Mouse (Mus musculus): ENCODE results near the gene Adipor2.

Gene Adipor2

DNA sequence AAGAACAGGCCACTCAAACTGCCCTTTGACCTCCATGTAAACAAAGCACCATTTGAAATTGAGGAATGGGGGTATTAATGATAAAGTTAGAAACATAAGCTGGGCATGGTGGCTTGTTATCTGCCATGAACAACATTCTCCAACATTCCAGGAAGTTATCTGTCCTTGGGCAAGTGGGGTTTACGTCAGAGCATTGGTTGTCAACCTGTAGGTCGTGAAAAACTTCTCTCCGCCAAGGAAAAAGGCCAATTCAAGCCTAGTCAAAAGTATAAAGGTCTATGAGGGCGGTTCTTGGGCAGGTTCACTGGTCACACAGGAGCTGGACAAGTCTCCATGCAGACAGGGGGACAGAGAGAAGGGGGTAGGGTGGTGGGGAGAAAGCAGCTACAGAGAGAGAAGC is 3.5 kb upstream of the Adipor2 start:
- DNase-seq (ENCODE audit: low read depth in 2 of 2, low spot score in 2 of 2), result no peak

DNA sequence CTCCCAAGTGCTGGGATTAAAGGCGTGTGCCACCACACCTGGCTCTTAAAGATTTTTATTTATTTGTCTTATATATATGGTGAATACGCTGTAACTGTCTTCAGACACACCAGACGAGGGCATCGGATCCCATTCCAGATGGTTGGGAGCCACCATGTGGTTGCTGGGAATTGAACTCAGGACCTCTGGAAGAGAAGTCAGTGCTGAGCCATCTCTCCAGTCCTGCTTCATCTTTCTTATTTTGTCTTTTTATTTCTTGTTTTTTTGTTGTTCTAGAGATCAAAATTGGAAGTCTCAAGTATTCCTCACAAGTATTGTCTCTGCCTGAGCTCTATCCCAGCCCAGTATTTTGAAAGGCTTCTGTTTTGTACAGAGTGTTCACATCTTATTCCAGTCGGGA is 2.9 kb upstream of the Adipor2 start:
- DNase-seq (ENCODE audit: low read depth in 2 of 2, low spot score in 2 of 2), result no peak

- no peak for DNase-seq (ENCODE audit: low read depth in 2 of 2, low spot score in 2 of 2)
Observed at GRCm38 (mm10) chr6:119419412-119419811, 1.9 kb upstream of the Adipor2 start.

- no peak for DNase-seq (ENCODE audit: low read depth in 2 of 2, low spot score in 2 of 2)
Observed at GRCm38 (mm10) chr6:119418392-119419251, 1.1 kb upstream of the Adipor2 start.

- DNase-seq (ENCODE audit: low read depth in 2 of 2, low spot score in 2 of 2), result no peak
Observed at GRCm38 (mm10) chr6:119417821-119418220, 317 bp upstream of the Adipor2 start.

GRCm38 (mm10) chr6:119416643-119417042 is 861 bp downstream of the Adipor2 start:
- DNase-seq (ENCODE audit: low read depth in 2 of 2, low spot score in 2 of 2), result no peak

DNA sequence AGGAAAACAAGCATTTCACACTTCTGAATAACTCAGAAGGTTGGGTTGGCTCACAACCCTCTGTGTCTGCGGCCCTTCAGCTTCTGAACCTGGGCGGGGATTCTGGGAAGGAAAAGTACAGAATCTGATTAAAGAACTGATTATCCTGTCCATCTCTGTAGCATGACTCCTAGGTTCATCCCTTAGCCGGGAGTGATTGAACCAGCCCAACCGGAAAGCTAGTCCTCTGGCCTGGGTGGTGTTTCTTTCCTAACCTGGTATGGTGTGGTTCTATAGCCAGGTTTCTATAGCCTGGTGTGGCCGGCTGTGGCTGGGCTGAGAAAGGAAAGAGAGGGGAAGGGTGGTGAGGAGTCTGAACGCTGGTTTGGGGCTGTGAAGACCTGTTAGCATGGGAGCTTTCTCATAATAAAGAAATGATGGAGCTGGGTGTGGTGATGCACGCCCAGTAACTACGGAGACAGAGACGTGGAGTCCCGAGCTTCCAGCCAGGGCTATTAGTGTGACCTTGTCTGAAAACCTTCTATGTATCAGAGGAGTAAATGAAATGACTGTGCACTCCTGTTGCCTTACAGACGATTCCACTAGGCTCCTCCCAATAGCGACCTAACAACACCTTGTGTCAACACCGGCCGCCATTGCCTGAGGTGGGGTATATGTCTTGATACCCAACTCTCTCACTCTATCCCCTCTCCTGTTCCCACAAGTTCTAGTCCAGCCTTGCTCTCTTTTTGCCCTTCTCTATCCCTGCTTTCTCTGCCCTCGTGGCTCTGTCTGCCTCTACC is 3.1 kb downstream of the Adipor2 start:
- no peak for DNase-seq (ENCODE audit: low read depth in 2 of 2, low spot score in 2 of 2)

DNA sequence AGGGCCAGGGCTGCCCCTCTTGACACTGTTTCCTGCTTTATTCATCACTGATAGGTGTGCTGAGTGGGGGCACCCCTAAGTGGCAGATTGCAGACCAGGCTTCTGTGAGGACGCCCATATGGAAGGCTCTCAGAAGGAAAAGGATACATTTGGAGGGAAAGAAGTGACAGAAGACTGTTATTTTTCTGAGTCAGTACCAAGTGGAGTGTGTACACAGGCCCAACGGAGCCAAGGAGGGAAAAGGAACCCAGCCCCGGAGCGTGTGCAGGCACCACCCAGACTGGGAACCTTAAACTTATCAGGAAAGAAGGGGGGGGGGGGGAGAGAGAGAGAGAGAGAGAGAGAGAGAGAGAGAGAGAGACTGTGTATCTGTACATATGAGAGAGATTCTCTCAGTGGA is 4.9 kb downstream of the Adipor2 start:
- DNase-seq (ENCODE audit: low read depth in 2 of 2, low spot score in 2 of 2), result no peak

- DNase-seq (ENCODE audit: low read depth in 2 of 2, low spot score in 2 of 2), result no peak
Observed at GRCm38 (mm10) chr6:119411511-119411910, 6.0 kb downstream of the Adipor2 start.

GRCm38 (mm10) chr6:119409766-119410165 is 7.7 kb downstream of the Adipor2 start:
- no peak for DNase-seq (ENCODE audit: low read depth in 2 of 2, low spot score in 2 of 2)

- DNase-seq (ENCODE audit: low read depth in 2 of 2, low spot score in 2 of 2), result peak; percentile 59 to 60
Observed at GRCm38 (mm10) chr6:119408582-119408981, 8.9 kb downstream of the Adipor2 start.

GRCm38 (mm10) chr6:119407818-119408217 is 9.7 kb downstream of the Adipor2 start:
- DNase-seq (ENCODE audit: low read depth in 2 of 2, low spot score in 2 of 2), result no peak

GRCm38 (mm10) chr6:119406528-119406927 is 11.0 kb downstream of the Adipor2 start:
- no peak for DNase-seq (ENCODE audit: low read depth in 2 of 2, low spot score in 2 of 2)

- no peak for DNase-seq (ENCODE audit: low read depth in 2 of 2, low spot score in 2 of 2)
Observed at GRCm38 (mm10) chr6:119405310-119405709, 12.2 kb downstream of the Adipor2 start.

DNA sequence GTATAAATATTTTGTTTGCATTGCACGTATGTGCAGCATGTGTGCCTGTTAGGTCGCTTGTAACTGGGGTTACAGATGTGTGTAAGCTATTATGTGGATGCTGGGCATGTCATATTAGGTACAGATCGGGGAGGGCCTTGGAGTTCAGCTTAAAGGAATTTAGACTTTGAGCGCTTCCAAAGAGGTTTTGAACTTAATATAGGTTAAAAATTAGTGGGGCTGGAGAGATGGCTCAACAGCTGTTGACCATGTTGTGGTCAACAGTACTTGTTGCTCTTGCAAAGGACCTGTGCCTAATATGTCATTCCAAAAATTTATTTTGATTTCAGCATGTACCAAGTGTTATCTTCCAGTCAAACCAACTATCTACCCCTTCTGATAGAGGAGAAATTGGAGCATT is 12.7 kb downstream of the Adipor2 start:
- no peak for DNase-seq (ENCODE audit: low read depth in 2 of 2, low spot score in 2 of 2)

DNA sequence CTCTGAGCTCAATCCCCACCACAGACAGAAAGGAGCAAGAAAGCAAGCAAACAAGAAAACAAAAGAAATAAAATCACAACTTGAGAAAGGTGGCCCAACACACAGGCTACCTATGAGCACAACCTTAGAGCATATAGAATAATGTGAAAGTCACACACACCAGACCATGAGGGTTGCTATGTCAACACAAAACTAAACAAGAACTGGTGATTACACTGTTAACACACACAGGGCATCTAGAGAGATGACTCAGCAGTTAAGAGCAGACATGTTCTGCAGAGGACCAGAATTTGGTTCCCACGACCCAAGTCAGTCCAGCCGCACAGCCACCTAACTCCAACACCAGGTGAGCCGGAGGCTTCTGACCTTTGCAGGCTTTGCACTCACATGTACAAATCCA is 14.5 kb downstream of the Adipor2 start:
- no peak for DNase-seq (ENCODE audit: low read depth in 2 of 2, low spot score in 2 of 2)

GRCm38 (mm10) chr6:119401545-119402304 is 15.8 kb downstream of the Adipor2 start:
- no peak for DNase-seq (ENCODE audit: low read depth in 2 of 2, low spot score in 2 of 2)

DNA sequence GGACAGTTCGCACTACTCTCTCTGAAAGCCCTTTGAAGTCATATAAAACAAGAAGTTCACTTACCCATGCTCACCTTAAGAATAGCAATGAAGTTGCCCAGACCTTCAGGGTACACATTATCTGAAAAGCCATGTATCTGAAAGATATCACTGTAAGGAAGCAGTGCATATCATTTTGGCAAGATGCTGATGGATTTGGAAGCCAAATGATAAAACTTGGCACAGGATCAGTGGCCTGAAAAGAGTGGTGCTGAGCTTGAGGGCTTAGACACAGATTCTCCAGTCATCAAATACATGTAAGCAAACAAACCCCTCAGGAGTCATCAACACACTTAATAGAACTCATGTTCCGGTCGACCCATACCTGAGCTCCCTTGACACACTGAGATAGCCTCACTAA is 16.9 kb downstream of the Adipor2 start:
- DNase-seq (ENCODE audit: low read depth in 2 of 2, low spot score in 2 of 2), result no peak

DNA sequence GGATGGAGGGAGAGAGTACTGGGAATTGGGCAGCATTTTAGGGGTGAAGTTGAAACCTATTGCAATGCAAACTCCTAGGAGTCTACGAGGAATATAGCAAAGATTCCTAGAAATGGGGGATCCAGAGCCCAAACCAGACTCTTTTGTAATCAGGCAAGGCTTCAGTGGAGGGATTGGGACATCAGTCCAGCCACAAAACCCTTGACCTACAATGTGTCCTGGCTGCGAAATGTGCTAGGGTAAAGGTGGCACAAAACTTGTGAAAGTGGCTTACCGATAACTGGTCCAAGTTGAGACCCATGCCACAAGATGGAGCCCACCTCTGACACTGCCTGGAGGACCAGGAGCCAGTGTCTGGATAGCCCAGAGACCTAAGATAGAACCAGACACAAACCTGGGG is 18.1 kb downstream of the Adipor2 start:
- no peak for DNase-seq (ENCODE audit: low read depth in 2 of 2, low spot score in 2 of 2)

DNA sequence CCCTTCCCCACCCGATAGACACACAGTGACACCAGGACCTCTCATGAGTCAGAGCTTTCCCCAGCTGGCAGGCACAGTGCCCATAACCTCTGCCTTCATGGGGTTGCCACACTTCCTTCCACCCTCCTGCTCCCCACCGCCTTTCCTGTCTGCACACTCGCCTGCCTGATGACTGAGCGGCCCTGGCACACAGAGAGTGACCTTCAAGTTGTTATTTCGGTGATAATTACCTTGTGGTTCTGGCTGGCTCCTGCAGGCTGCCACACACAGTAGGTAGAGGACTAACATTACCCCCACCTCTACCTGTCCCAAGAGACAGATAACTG is 21.2 kb downstream of the Adipor2 start:
- DNase-seq (ENCODE audit: low read depth in 2 of 2, low spot score in 2 of 2), result peak in 1 of 2 experiments; percentile 23

DNA sequence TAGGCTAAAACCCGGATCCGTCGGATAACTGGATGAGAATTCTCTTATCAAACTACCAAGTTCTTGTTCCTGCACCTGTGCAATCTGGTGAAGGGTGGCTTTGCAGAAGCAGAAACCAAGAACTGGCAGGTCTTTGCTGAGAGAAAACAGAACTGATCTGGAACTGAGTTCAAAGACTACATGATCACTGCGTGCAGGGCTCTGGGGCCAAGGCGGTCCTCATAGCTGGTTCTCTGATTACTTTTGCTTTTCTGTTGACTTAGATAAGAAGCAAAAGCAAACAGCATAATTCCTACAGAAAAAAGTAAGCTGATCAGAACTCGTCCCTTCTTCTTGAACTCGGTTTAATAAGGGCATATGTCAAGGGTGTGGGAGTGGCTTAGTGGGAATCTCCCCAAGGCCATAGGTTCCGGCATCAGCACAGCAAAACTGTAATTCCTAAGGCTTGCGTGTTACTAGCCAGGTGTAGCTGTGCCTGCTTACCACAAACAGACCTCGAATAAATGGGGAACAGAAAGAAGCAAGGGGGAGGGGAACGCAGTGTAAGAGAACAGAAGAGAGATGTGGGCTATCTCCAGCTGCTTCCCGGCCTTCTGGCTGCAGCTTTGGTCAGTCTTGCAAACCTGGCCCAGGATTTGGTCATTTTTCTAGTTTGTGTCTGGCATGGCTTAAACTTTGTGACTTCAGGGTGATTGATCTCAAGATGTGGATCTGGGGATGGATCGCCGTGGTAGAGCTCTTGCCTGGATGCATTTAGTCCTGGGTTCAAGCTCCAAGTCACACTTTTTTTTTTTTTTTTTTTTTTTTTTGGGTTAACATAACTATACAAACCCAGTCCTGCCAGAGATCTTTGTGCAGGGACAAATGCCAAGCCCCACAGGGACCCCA is 21.8 kb downstream of the Adipor2 start:
- DNase-seq (ENCODE audit: low read depth in 2 of 2, low spot score in 2 of 2), result no peak

Data from CD8-positive naive resting alpha-beta T cell, adult 2 months (primary cell).